Mouse (Mus musculus) adrenal gland, postnatal 36 days (tissue): Measurements from ENCODE around the gene Cnpy3. TPM values are rescaled to one million over a fixed set of nuclear protein-coding genes. Genes with fewer than 3 reads are reported as not detected.
"Not testable (repeated sequence)": the region's sequence is repeated elsewhere in the genome, so short reads cannot be mapped to it uniquely, and the experiment has no call there.

Experiments used
- DNase-seq, 2 experiments: peaks; one replicate each; pipeline ENCODE4 v3.0.0; 2021; ENCODE audit warnings: mixed read lengths in 1 of 2
- total RNA-seq, 2 experiments: library from RNA; stranded (reverse); gene quantifications; 2 replicates each; pipeline ENCODE4 v1.2.3; 2021

The Cnpy3 gene
- total RNA-seq, 2 experiments from 2014 or later, result 49.9 to 55.6 TPM

GRCm38 (mm10) chr17:46764916-46765315 lies 12.9 kb upstream of the Cnpy3 start:
- not testable (repeated sequence) for DNase-seq

- DNase-seq, result no peak
These were observed 11.5 kb upstream of the Cnpy3 start, which contains the start of gene Ptcra for GRCm38 (mm10) chr17:46763544-46763943. Gene Ptcra (minus strand): TSS chr17:46763712.

GRCm38 (mm10) chr17:46758753-46759152 lies 6.7 kb upstream of the Cnpy3 start:
- no peak for DNase-seq

GRCm38 (mm10) chr17:46751056-46751793 lies 789 bp downstream of the Cnpy3 start:
- DNase-seq, result no peak

- no peak for DNase-seq
These were observed 1.4 kb downstream of the Cnpy3 start for GRCm38 (mm10) chr17:46750580-46750979.

GRCm38 (mm10) chr17:46749282-46749681 lies 2.7 kb downstream of the Cnpy3 start:
- no peak for DNase-seq

GRCm38 (mm10) chr17:46747806-46748205 lies 4.2 kb downstream of the Cnpy3 start:
- no peak for DNase-seq

- DNase-seq, result no peak
These were observed 4.8 kb downstream of the Cnpy3 start for GRCm38 (mm10) chr17:46747234-46747633.

- no peak for DNase-seq
These were observed 6.5 kb downstream of the Cnpy3 start for GRCm38 (mm10) chr17:46745506-46745905.

- no peak for DNase-seq
These were observed 9.0 kb downstream of the Cnpy3 start for GRCm38 (mm10) chr17:46742986-46743385.

GRCm38 (mm10) chr17:46741305-46741704 lies 10.7 kb downstream of the Cnpy3 start:
- no peak for DNase-seq

- peak; percentile 47 to 65 for DNase-seq
These were observed 15.9 kb downstream of the Cnpy3 start for GRCm38 (mm10) chr17:46736160-46736559.

GRCm38 (mm10) chr17:46735287-46735686 lies 16.7 kb downstream of the Cnpy3 start:
- no peak for DNase-seq

- DNase-seq, result no peak
These were observed 18.0 kb downstream of the Cnpy3 start for GRCm38 (mm10) chr17:46734055-46734454.

- DNase-seq, result no peak
These were observed 23.1 kb downstream of the Cnpy3 start, which contains the start of gene Gnmt for GRCm38 (mm10) chr17:46728904-46729318. Gene Gnmt (minus strand): TSS chr17:46729168.

- no peak for DNase-seq
These were observed 23.5 kb downstream of the Cnpy3 start for GRCm38 (mm10) chr17:46728496-46728895.

GRCm38 (mm10) chr17:46728021-46728420 lies 24.0 kb downstream of the Cnpy3 start:
- peak in 1 of 2 experiments; percentile 49 for DNase-seq

- DNase-seq, result no peak
These were observed 24.7 kb downstream of the Cnpy3 start for GRCm38 (mm10) chr17:46727271-46727670.

- DNase-seq, result no peak
These were observed 26.0 kb downstream of the Cnpy3 start for GRCm38 (mm10) chr17:46725731-46726645.

- DNase-seq, result no peak
These were observed 26.7 kb downstream of the Cnpy3 start for GRCm38 (mm10) chr17:46725273-46725672.

GRCm38 (mm10) chr17:46724477-46725084 lies 27.4 kb downstream of the Cnpy3 start:
- DNase-seq, result no peak

- peak; percentile 50 to 52 for DNase-seq
These were observed 30.9 kb downstream of the Cnpy3 start for GRCm38 (mm10) chr17:46721077-46721476.
